Mouse (Mus musculus) lung, postnatal 25 days (tissue): ENCODE results near the gene Efnb3.
"Not testable (repeated sequence)": the region's sequence is repeated elsewhere in the genome, so short reads cannot be mapped to it uniquely, and the experiment has no call there.

Experiments used
- DNase-seq: peaks from one replicate; pipeline ENCODE4 v3.0.0; 2022; ENCODE audit warnings: low spot score

Gene Efnb3

DNA sequence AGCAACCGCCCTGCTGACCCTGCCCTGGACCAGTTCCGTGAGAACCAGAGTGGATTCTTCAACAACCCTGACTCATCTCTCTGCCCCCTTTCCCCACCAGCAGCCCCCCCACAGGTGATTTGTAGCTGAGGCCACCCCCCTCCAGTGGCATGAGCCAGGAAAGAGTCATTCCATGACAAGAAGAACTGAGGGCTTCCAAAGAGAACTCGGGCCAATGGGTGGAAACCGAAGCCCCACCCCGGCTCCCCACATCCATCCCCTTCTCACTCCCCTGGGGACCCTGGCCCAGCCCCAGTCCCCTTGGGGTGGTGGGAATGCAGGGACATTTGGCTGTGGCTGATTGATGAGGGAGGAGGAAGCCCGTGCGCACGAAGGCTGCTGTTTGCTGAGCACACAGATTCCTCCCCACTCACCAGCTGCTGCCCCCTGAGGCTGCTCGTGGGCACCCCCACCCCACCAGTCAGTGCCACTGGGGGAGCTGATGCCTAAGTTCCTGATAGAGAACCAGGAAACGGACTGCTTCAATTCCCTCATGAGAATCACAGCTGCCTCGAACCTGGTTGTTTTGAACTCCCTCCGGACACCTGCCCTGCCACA lies 10.8 kb downstream of the Efnb3 start, which contains the start of gene Dnah2:
TSS of gene Dnah2 (minus strand) at position 51 of the 597 bp plus-strand sequence.
- DNase-seq: no peak

DNA sequence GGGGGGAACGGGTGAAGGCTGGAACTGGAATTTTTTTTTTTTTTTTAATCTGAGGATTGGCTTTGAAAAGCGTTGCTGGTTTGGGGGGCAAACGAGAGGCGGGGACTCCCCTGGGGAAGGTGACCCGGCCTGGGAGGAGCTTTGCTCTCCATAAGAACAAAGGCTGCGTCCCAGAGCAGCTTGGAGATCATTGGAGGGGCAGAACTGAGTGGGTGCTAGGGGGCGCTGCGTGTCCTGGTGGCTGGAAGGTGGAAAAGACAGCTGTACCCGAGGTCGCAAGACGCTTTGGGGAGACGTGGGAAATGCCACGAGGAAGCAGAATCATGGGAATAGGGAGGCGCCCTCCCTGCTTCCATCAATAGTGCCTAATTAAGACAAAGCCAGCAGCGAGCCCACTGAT lies 12.9 kb downstream of the Efnb3 start:
- DNase-seq: peak; percentile 41

DNA sequence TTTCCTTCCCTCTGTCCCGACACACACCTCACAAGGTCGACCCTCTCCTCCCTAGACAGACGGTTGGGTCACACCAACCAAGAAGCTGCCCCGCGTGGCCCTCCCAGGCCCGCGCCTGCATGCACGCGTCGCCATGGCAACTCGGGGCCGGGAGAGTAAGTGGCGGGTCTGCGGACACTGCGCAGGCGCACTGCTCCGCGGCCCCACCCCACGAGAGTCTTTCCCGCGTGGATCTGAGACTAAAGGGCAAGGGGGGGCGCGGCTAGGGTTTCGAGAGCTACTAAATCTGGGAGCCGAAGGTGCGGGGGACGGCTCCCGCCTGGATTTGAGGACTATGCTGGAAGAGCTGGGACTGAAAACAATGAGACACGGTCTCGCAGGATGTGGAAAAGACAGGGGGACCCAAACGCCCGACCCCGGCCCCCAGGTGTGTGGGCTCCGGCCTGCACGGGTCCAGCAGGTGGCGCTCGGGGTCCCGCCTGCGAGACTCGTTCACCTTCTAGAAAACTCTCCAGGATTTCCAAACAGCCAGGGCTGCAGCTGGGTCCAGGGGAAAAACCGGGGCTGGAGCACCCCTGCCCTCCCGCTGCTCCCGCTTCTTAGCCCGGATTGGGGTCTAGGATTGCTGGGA lies 13.5 kb downstream of the Efnb3 start:
- peak; percentile 66 for DNase-seq

DNA sequence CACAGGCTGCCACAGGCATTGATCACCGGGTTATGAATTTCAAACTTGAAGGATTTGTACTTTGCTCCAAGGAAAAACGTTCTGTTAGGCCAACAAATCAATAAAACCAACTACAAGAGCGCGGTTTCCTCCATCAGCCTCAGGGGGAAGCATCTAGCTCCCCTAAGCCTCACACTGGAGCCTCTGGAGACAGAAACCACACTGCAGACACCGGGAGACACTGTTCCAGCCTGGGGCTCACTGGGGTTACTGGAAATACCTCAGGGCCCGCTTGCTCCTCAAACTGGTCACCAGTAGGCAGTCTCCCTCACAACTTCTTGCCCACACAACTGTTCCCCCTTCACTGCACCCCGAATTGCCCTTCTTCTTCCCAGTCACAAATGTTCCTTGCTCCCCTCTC lies 14.0 kb downstream of the Efnb3 start:
- no peak for DNase-seq

DNA sequence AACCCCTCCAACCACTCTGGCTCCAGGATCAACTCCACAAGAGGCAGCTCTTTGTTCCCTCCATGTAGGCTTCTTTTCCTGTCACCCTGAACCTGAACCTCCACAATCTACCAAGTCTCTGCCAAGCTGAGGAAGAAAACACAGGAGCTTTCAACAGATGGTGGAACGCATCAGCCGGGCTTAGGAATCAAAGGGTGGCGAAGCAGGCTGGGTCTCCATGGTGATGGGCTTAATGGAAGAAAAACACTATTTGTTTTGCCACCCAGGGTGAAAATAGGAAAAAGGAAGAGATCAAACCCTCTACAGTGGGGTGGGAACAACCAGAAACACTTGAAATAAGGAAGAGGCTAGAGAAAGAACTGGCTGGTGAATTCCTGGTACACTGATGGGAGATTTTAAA lies 16.4 kb downstream of the Efnb3 start:
- no peak for DNase-seq

DNA sequence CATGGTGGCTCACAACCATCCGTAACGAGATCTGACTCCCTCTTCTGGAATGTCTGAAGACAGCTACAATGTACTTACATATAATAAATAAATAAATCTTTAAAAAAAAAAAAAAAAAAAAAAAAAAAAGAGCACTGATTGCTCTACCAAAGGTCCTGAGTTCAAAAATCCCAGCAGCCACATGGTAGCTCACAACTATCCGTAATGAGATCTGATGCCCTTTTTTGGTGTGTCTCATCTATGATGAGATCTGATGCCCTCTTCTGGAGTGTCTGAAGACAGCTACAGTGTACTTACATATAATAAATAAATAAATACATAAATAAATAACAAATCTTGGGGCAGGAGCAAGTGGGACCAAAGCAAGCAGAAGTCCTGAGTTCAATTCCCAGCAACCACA lies 18.3 kb downstream of the Efnb3 start:
- DNase-seq: not testable (repeated sequence)

DNA sequence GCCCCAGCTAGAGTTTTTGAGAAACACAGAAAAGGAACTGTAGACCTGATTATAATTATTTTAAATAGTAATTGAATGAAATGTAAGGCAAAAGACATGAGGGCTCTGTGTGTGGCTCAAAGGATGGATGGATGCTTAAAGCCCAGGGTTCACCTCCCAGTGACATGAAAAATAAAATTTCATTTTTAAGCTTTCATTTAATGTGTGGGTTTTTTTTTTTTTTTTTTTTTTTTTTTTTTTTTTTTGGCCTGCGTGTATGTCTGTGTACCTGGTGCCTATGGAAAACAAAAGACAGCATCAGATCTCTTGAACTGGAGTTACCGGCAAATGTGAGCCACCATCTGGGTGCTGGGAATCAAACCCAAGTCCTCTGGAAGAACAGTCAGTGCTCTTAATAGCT lies 19.3 kb downstream of the Efnb3 start:
- DNase-seq: no peak

DNA sequence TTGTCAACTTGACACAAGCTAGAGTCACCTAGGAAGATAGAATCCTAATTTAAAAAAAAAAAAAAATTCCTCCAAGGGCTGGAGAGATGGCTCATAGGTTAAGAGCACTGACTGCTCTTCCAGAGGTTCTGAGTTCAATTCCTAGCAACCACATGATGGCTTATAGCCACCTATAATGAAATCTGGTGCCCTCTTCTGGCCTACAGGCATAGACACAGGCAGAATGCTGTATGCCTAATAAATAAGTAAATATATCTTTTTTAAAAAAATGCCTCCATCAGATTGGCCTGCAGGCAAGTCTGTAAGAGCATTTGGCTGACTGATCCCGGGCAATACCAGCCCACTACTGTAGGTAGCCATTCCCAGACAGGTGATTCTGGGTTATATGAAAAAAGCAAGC lies 25.0 kb downstream of the Efnb3 start:
- no peak for DNase-seq

DNA sequence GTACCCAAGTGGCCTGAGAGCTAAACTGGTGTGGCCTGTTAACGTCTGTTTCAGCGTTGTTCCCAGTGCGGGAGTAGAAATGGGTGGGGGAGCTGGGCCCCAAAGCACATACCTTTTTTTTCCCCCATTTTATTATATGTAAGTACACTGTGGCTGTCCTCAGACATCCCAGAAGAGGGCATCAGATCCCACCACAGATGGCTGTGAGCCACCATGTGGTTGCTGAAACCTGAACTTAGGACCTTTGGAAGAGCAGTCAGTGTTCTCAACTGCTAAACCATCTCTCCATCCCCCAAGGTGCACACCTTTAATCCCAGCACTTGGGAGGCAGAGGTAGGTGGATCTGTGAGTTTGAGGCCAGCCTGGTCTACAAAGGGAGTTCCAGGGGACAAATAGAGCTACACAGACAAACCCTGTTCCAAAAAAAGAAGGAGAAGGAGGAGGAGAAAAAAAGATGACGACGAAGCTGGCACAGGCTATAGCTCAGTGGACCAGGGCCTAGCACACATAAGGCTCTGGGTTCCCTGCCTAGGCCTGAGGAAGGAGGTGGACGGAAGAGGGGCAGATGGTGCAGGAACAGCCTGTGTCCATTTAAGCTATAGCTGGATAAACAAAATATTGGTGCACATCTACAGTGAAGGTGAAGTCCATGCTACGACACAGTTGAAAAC lies 27.4 kb downstream of the Efnb3 start:
- no peak for DNase-seq

DNA sequence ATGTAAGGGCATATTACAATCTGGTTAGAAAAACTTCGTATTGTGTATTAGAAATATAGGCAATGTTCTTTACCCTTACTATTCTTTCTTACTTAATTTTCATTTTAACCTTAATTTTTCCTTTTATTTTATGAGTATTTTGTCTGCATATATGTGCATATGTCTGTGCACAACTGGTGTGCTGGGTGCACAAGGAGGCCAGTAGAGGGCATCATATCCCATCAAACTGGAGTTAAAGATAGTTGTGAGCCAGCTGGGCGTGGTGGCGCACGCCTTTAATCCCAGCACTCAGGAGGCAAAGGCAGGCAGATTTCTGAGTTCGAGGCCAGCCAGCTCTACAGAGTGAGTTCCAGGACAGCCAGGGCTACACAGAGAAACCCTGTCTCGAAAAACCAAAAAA lies 29.2 kb downstream of the Efnb3 start:
- DNase-seq: not testable (repeated sequence)

DNA sequence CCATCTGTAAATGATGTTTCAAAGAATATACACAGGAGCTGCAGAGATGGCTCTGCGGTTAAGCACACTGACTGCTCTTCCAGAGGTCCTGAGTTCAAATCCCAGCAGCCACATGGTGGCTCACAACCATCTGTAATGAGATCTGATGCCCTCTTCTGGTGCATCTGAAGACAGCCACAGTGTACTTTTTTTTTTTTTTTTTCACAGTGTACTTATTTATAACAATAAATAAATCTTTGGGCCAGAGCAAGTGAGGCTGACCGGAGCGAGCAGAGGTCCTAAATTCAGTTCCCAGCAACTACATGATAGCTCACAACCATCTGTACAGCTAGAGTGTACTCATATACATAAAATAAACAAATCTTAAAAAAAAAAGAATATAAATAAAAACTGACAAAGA lies 29.7 kb downstream of the Efnb3 start:
- not testable (repeated sequence) for DNase-seq

DNA sequence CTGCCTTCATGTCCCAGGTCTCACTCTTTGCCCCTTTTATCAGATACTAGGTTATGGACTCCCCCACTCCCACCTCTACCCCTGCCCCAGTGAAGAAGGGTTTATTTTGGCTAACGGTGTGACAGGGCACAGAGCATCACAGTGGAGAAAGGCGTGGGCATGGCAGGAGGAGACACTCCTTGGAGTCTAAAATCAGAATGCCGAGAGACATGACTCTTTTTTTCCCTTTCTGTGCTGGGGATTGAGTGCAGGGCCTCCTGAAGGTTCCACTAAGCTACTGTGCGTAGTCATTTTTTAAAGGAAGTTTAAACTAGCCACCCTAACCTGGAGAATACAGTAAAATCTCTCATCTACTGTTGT lies 32.0 kb downstream of the Efnb3 start:
- no peak for DNase-seq

DNA sequence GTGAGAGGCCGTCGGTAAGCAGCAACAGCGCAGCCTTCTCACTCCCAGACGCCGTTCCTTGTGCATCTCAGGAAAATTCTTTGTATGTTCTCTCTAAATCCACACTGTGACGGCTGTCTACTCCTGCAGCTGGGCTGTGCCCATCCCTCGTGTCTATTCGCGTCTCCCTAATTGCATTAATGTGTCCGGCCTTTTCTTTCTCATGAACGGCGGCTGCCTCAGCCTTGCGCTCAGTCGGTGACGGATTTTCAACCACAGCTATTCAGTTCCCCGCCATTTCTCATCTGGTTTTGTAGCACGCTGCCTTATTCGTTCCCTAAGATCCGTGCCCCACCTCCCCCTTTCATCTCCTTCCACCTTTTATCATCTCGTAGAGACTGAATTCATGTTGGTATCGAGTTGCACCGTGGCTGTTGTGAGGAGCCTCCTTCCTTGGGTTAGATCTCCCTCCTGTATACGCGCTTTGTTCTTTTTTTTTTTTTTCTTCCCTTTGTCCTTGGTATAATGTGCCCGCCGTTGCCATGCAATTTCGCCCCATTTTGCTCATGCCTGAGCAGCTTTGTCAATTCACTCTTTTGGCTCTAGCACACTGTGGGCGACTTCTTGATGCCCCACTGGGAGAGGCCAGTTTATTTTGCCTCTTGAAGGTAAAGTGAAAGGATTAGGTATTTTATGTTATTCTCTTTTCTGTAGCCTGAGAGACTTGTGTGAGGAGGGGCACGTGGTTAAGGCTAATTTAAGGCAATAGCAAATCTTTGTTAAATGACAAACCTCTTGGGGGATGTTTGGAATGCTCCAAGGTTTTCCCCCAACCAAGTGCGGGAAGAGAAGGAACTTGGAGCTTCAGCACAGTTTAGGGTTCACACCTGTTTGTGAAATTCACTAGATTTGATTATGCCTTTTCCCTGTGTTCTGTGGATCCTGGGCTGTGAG lies 32.6 kb downstream of the Efnb3 start:
- DNase-seq: no peak

DNA sequence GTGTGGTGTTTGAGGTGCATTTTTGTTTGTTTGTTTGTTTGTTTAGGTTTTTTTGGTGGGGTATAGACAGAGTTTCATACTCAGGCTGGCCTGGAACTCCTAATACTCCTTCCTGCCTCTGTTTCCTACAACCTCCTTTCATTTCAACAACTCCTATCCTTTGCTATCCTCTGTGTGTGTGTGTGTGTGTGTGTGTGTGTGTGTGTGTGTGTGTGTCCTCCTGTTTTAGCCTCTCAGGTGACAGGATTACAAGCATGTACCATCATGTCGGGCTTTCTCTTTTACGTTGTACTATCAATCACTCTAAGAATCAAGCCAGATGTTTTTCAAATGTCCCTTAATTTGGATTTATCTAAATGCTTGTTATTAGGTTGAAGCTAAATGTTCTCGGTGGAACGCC lies 33.4 kb downstream of the Efnb3 start:
- DNase-seq: no peak

DNA sequence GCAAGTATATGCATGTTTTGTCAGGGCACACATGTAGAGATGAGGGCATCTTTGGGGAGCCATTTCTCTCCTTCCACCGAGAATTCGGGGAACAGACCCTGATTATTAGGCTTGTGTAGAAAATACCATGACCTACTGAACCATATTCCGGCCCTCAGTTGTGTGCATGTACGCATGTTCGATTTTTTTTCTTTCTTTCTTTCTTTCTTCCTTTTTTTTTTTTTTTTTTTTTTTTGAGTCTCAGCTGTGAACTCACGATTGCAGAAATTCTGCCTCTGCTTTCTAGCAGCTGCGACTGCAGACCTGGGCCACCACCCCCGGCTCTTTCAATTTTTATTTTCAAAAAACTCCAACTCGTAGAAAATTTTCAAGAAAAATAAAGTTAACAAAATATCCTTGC lies 34.3 kb downstream of the Efnb3 start:
- DNase-seq: no peak

DNA sequence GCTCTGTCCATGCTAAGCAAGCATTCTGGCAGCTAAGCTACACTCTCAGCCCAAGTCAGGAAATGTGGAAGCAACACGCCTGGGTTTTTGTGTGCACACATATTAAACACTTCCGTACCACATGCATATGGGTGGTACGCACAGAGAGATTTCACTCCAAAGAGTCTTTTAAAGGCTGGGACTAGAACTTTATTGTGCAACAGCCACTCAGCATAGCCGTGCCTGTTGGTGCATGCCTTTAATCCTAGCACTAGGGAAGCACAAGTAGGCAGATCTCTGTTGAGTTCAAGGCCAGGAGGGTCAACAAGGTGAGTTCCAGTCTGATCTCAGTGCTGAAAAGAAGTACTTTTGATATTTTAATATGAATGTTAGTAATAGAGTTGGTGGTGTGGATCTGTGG lies 36.4 kb downstream of the Efnb3 start:
- DNase-seq: peak; percentile 53

DNA sequence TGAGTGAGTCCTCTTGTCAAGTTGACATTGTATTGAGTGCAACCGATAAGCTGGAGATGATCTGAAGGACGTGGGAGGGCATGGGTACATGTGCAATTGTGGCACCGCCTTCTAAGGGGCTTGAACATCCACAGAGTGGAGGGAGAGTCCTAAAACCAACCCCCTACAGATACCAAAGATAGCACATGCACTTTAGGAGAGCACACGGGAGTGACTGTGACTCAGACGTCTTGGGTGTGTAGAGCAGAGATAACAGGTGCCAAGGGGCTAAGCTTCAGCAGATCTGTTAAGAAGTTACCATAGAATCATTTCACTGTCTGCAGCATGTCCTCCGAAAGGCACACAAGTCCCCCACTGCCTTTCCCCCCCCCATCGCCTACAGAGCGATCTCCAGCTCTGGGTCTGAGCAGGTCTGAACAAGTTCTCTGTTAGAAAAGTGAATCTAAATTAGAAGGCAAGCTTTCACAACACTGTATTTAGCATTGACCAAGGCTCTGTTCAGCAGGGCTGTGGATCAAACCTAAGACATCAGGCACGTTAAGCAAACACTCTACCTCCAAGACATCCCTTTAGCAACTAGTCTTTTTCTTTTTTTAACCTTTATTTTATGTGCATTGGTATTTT lies 38.4 kb downstream of the Efnb3 start:
- DNase-seq: no peak

DNA sequence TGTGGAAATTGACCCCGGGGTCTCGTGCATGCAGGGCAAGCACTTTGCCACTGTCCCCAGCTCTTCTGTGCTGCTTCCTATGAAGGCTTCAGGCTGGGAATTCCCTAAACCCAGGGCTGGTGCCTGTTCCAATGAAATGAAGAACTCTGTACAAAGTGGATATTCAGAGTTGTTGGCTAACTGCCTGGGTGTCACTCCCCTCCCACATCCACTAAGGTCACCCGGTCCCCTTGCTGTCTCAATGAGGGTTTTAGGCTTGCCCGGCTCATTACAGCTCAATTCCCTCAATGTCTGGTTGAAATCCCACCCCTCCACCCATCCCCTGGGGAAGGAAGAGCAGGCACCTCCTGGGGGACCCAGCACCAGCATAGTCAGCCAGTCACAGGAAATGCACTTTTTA lies 40.0 kb downstream of the Efnb3 start:
- no peak for DNase-seq

DNA sequence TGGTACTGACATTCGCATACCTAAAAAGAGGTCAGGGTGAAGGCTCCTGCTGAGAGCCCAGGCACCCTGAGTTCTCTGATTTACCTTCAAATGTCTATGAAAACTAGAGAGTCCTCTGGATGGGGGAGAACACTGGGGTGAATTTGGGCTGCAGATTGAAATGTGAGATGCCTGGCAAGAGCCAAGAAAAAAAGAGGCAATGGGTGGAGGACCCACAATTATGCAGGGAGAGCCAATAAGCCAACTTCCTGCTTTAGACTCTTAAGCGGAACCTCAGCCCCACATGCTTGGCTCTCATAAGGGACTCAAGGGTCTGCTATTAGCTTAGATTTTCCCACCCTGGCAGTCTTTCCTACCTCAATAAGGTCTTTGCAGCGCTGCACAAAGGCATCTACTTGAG lies 43.3 kb downstream of the Efnb3 start:
- no peak for DNase-seq

DNA sequence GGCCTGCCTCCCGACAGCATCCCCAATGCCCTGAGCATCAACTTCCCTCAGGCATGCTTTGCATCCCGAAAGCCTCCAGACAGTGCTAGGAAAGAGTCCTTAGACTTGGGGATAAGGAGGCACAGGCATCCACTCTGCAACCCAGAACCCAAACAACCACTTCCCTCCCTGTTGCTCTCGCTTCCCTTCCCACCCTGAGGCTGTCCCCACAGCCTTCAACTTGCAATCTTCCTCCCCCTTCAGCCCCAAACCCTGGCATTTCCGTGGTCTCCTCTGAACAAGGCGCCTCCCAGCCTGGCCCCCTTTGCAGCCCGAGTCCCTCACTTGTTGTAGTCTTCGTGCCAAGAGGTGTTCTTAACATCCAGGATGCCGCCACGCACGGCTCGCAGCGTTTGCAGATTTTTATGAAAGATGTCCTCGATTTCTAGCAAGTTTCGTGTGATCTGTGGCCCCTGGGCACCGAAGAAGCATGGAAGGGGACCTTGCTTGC lies 43.8 kb downstream of the Efnb3 start:
- DNase-seq: no peak

DNA sequence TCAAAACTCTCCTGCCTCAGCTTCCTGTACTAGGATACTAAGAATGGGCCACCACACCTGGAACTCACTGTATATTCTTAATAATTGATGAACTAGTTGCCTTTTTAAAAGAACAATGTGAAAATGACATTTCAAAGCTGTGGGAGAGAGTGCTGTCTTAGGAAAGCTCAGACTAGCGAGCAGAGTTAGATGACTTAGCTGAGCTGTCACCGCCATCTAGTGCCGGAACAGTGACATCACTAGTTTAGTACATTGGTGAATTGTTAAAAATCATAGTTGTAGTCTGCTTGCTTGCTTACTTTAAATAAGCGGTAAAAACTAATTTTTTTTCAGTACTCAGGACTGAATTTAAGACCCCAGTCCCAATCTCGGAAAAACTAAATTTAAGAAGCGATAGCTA lies 46.2 kb downstream of the Efnb3 start:
- peak; percentile 71 for DNase-seq
